32 mouse cellular contexts compared by ENCODE assay signal in the genomic region with DNA sequence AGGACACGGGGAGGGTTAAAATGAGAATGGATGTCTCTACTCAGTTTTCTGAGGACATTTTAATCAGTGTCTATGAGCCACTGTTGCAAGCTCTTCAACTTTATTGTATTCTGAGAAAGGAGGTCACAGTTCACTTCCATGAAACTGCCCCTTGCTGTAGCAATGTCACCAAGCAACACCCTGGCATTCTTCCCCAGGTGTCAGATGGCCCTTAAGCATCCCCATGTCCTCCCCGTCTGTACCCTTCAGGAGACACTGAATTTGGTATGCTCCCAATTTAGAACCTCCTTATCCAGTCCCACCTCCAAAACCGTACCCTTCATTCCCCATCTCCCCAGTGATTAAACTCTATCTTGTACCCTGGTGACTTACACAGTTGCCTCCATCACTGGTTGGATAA. TPM values are rescaled to one million over a fixed set of nuclear protein-coding genes. Genes with fewer than 3 reads are reported as not detected.
DNase-seq lines count a peak whose midpoint lies in the region; ATAC-seq and TF ChIP-seq lines count a peak whose summit lies in the region.
"Had no signal": no experiment of that assay in that cellular context is flagged by ENCODE, and none has a peak within 500 bp of the region (broad histone marks: within the 10 kb centered on the region; RNA-seq: fewer than 3 reads in every experiment).

No protein-coding gene starts in this region.

- no peak for DNase-seq in heart, adult 2 months
- no peak for DNase-seq in heart, adult 8-10 months (ENCODE audit: low spot score)
- DNase-seq in brain, adult 2 months (ENCODE audit: low read depth, low spot score) = peak; percentile 88
- DNase-seq in cerebellum, adult 18-20 months = peak; percentile 56 to 68
- DNase-seq in cerebellum, postnatal 14 days = peak; percentile 52 to 57
- no peak for DNase-seq in ovary, postnatal 36 days (ENCODE audit: low spot score)
- no peak for DNase-seq in liver, embryonic 11.5 days (ENCODE audit: low spot score)
- DNase-seq: adrenal gland, postnatal 36 days; gastrocnemius, postnatal 10 days; heart, postnatal 10 days; kidney, adult 18-20 months; kidney, postnatal 4 days; layer of hippocampus, postnatal 36 days; lung, adult 2 months; lung, postnatal 10 days; midbrain, embryonic 14.5 days; retina, postnatal 1 day; right cerebral cortex, postnatal 14 days; thymus, adult 18-20 months; thymus, postnatal 25 days had no signal

- no peak for TF ChIP-seq EP300 in heart, adult 2 months (IDR thresholded peaks at IDR 0.05; ENCODE audit: insufficient read depth, low read depth, low read length)

- no peaks in the 10 kb centered on the region for H3K9me3 ChIP-seq in liver, embryonic 11.5 days (ENCODE audit: control insufficient read depth, low read length)
- H3K9me3 ChIP-seq: embryonic facial prominence, embryonic 13.5 days; forebrain, embryonic 10.5 days; hindbrain, embryonic 10.5 days; limb, embryonic 10.5 days; limb, embryonic 15.5 days had no signal

- peaks cover 19% of the 10 kb centered on the region for H3K36me3 ChIP-seq in heart, adult 2 months (ENCODE audit: control insufficient read depth, insufficient read depth, low read length)
- H3K36me3 ChIP-seq in liver, embryonic 11.5 days (ENCODE audit: control insufficient read depth, insufficient read depth, low read length) = no peaks in the 10 kb centered on the region; the same call in 1 of the 2 replicates
- H3K36me3 ChIP-seq: embryonic facial prominence, embryonic 13.5 days; forebrain, embryonic 10.5 days; hindbrain, embryonic 10.5 days; limb, embryonic 10.5 days; limb, embryonic 15.5 days had no signal

- no peak for TF ChIP-seq CTCF in heart, adult 2 months (IDR thresholded peaks at IDR 0.05)

- peaks cover 5% of the 10 kb centered on the region for H3K4me1 ChIP-seq in heart, adult 2 months (ENCODE audit: control insufficient read depth, insufficient read depth, low read length)
- no peaks in the 10 kb centered on the region for H3K4me1 ChIP-seq in liver, embryonic 11.5 days (replicated peaks; ENCODE audit: control insufficient read depth, insufficient read depth, low read length)
- H3K4me1 ChIP-seq: limb, embryonic 10.5 days had no signal

- peaks cover 7% of the 10 kb centered on the region for H3K79me2 ChIP-seq in heart, adult 2 months (replicated peaks; ENCODE audit: control insufficient read depth, insufficient read depth, low read length)

- H3K9ac ChIP-seq in heart, adult 2 months (ENCODE audit: low read depth, low read length) = no peak overlapping the region
- H3K9ac ChIP-seq in liver, embryonic 11.5 days (ENCODE audit: low read depth, low read length) = no peak overlapping the region
- H3K9ac ChIP-seq: embryonic facial prominence, embryonic 13.5 days; limb, embryonic 15.5 days; liver, embryonic 14.5 days had no signal

- peak overlapping the region; percentile 27; the same call in 1 of the 2 replicates for H3K27ac ChIP-seq in heart, adult 2 months
- H3K27ac ChIP-seq in liver, embryonic 11.5 days (ENCODE audit: low read depth, low read length) = no peak overlapping the region
- H3K27ac ChIP-seq: embryonic facial prominence, embryonic 13.5 days; forebrain, embryonic 10.5 days; hindbrain, embryonic 10.5 days; kidney, postnatal 0 days; limb, embryonic 10.5 days; limb, embryonic 15.5 days; liver, embryonic 14.5 days; stomach, postnatal 0 days had no signal

- no peak for ATAC-seq in liver, embryonic 11.5 days (replicated peaks; ENCODE audit: low FRiP score)
- ATAC-seq: CD4-positive, CD25-positive, alpha-beta regulatory T cell, adult 4 months; forebrain, embryonic 16.5 days; hindbrain, embryonic 16.5 days had no signal

- H3K4me3 ChIP-seq in heart, adult 2 months = no peak overlapping the region
- H3K4me3 ChIP-seq in liver, embryonic 11.5 days (ENCODE audit: low read depth, low read length) = no peak overlapping the region
- H3K4me3 ChIP-seq: embryonic facial prominence, embryonic 13.5 days; forebrain, embryonic 10.5 days; hindbrain, embryonic 10.5 days; limb, embryonic 10.5 days; limb, embryonic 15.5 days had no signal

- WGBS in heart, adult 2 months = 54% methylated on average over 3 of the region's 3 CpGs
- WGBS in liver, embryonic 11.5 days = 69% methylated on average over 3 of the region's 3 CpGs

- no peak overlapping the region for H3K4me2 ChIP-seq in liver, embryonic 11.5 days
- H3K4me2 ChIP-seq: embryonic facial prominence, embryonic 13.5 days; heart, embryonic 11.5 days; limb, embryonic 15.5 days had no signal

- intact Hi-C loops in heart, adult 2 months (cut with DNase I) = no loop called here

- TF ChIP-seq POLR2A in heart, adult 2 months (IDR thresholded peaks at IDR 0.05; ENCODE audit: insufficient read depth, low read depth, low read length) = no peak

- H3K27me3 ChIP-seq in heart, adult 2 months (ENCODE audit: control insufficient read depth, insufficient read depth, low read length) = no peaks in the 10 kb centered on the region
- no peaks in the 10 kb centered on the region for H3K27me3 ChIP-seq in liver, embryonic 11.5 days (replicated peaks; ENCODE audit: control insufficient read depth, insufficient read depth, low read length)
- H3K27me3 ChIP-seq: embryonic facial prominence, embryonic 13.5 days; limb, embryonic 15.5 days had no signal

RNA-seq across cellular contexts. Expression of gene Ypel2, which starts 8.5 kb away (rescaled TPM):
- total RNA-seq in heart, adult 2 months (2021) = 10 to 100 TPM; 11.6 to 26.3 TPM
- 7.9 and 12.2 TPM in 2 replicates for polyA plus RNA-seq in heart, adult 2 months (2012; rRNA removed)
- 10 to 100 TPM in 2 of 4 experiments, 1 to 10 TPM in 2; 8.2 to 15.7 (median 11.9) TPM for total RNA-seq in heart, adult 8-10 months (2022)
- polyA plus RNA-seq in liver, embryonic 11.5 days (2014; fragmentation: Nextera tagmentation; extraction: Ambion mirVana) = 2.9 and 3.1 TPM in 2 replicates

Comparison
In these comparisons a context has a peak if more than half of its experiments do, and no peak if none do; other contexts are left out.
1. DNase-seq: peak in brain, adult 2 months (single experiment), cerebellum, adult 18-20 months (2 of 2) and cerebellum, postnatal 14 days (2 of 2); none in heart, adult 2 months (0 of 2), heart, adult 8-10 months (single experiment), ovary, postnatal 36 days (single experiment) and liver, embryonic 11.5 days (single experiment).